Mouse (Mus musculus): ENCODE measurements at regions not wholly inside any gene's neighbourhood (a gene's known extent, or its start where the extent isn't known, plus 50 kb on each side); places are given as distances from the start of the nearest gene placed in this dataset.

GRCm38 (mm10) chr14:45944506-45944905 lies 286.6 kb upstream of the Ddhd1 start:
- TF ChIP-seq MYOG (IDR thresholded peaks at IDR 0.05; ENCODE audit: control insufficient read depth, extremely low read depth, insufficient read length) = no peak
- TF ChIP-seq MAX (IDR thresholded peaks at IDR 0.05) = no peak
